Mouse (Mus musculus): Measurements from ENCODE around the gene Ddx24.

DNA sequence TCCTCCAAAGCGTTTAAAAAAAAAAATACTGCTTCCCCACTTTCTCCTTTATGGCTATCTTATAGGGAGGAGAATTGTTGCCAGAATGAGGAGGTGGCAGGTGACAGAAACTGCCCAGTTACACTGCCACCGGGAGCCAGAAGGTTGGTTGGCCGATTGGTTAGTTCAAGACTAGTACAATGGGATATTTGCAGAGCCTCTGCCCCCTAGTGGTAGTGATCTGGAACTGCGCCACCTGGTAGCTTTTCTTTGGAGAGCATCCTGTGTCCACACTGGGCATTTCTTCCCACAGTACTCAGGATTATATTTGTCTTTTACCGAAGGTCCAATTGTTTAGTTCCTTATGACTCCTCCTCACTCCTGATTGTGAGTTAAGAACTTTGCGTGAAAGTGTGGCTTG is 53.9 kb downstream of the Ddx24 start:
- peak; percentile 96 for TF ChIP-seq CTCF (conservative IDR thresholded peaks at IDR 0.05; ENCODE audit: low read length)
- TF ChIP-seq NANOG (IDR thresholded peaks at IDR 0.05; ENCODE audit: borderline replicate concordance, low read length), result no peak
- no peak for TF ChIP-seq POU5F1 (IDR thresholded peaks at IDR 0.05; ENCODE audit: borderline replicate concordance, low read length)
